Mouse (Mus musculus): Measurements from ENCODE around the gene Sntg2.

The Sntg2 gene

GRCm38 (mm10) chr12:30372933-30373501 is at the start of gene Sntg2:
Gene Sntg2, minus strand, starts transcription at chr12:30373375.
- DNase-seq = peak; percentile 26

GRCm38 (mm10) chr12:30416547-30416946 is 43.4 kb upstream of the Sntg2 start:
- no peak for DNase-seq

GRCm38 (mm10) chr12:30415981-30416380 is 42.8 kb upstream of the Sntg2 start:
- no peak for DNase-seq

- no peak for DNase-seq
Observed at GRCm38 (mm10) chr12:30402651-30403050, 29.5 kb upstream of the Sntg2 start.

GRCm38 (mm10) chr12:30400531-30400930 is 27.4 kb upstream of the Sntg2 start:
- no peak for DNase-seq

- DNase-seq = no peak
Observed at GRCm38 (mm10) chr12:30400114-30400513, 26.9 kb upstream of the Sntg2 start.

GRCm38 (mm10) chr12:30372293-30372692 is 882 bp downstream of the Sntg2 start:
- DNase-seq = no peak

GRCm38 (mm10) chr12:30369786-30370185 is 3.4 kb downstream of the Sntg2 start:
- DNase-seq = peak; percentile 45

GRCm38 (mm10) chr12:30369141-30369540 is 4.0 kb downstream of the Sntg2 start:
- DNase-seq = no peak

GRCm38 (mm10) chr12:30362306-30362705 is 10.9 kb downstream of the Sntg2 start:
- DNase-seq = no peak

- no peak for DNase-seq
Observed at GRCm38 (mm10) chr12:30357666-30358065, 15.5 kb downstream of the Sntg2 start.

- DNase-seq = no peak
Observed at GRCm38 (mm10) chr12:30352393-30352792, 20.8 kb downstream of the Sntg2 start.

- no peak for DNase-seq
Observed at GRCm38 (mm10) chr12:30348036-30348435, 25.1 kb downstream of the Sntg2 start.

GRCm38 (mm10) chr12:30347284-30347683 is 25.9 kb downstream of the Sntg2 start:
- DNase-seq = no peak

GRCm38 (mm10) chr12:30344806-30345205 is 28.4 kb downstream of the Sntg2 start:
- no peak for DNase-seq

GRCm38 (mm10) chr12:30336301-30336700 is 36.9 kb downstream of the Sntg2 start:
- DNase-seq = no peak

- DNase-seq = no peak
Observed at GRCm38 (mm10) chr12:30334502-30334901, 38.7 kb downstream of the Sntg2 start.

- DNase-seq = no peak
Observed at GRCm38 (mm10) chr12:30317971-30318370, 55.2 kb downstream of the Sntg2 start.

GRCm38 (mm10) chr12:30313021-30313420 is 60.2 kb downstream of the Sntg2 start:
- no peak for DNase-seq

- no peak for DNase-seq
Observed at GRCm38 (mm10) chr12:30308197-30308939, 64.8 kb downstream of the Sntg2 start.

GRCm38 (mm10) chr12:30292724-30293560 is 80.2 kb downstream of the Sntg2 start:
- no peak for DNase-seq

- no peak for DNase-seq
Observed at GRCm38 (mm10) chr12:30286888-30287573, 86.1 kb downstream of the Sntg2 start.

GRCm38 (mm10) chr12:30283741-30284140 is 89.4 kb downstream of the Sntg2 start:
- DNase-seq = no peak

Data from cerebellum, adult 9-11 months (tissue).